Mouse (Mus musculus) stomach, postnatal 0 days (tissue): ENCODE measurements around the gene Tmem45a2.

ENCODE experiments used
- CTCF ChIP-seq: IDR thresholded peaks from 2 replicates; pipeline ENCODE4 v1.5.1; 2016; ENCODE audit warnings: antibody characterized with exemption, low read depth, mild to moderate bottlenecking, moderate library complexity
- EP300 ChIP-seq: optimal IDR thresholded peaks from 2 replicates; pipeline ENCODE3; 2016; ENCODE audit warnings: antibody characterized with exemption

DNA sequence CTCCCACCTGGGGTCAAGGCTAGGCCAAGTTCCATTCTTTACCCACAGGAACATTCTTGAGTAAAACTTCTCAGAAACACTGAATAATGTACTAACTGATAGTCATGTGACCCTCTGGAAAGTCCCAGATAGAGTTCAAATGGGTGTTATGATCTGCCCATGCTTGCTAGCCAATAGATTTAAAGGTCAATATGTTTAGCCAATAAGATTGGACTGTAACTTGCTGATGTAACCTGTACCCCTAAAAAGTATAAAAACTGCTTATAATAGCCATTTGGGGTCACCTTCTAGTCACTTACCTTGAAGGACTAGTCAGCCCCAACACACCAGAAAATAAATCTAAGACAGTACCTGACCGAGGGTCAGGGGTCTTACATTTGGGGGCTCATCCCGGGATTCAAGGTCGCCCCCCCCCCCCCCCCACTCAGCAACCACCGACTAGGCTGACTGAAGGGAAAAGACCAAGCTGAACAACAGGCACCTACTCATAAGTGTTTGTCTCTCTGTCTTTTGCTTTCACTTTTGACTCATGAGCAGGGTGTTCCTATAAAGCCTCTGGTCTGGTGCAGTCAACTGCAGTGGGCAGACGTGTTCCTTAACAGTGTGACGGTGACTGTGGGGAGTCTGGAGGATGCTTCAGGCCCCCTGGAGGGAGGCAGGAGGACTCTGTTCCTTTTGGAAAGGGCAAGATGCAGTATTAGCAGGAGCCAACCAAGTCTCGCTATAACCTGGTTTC is 40.9 kb downstream of the Tmem45a2 start:
- TF ChIP-seq CTCF (no peak), EP300 (no peak)
